Mouse (Mus musculus): Measurements from ENCODE around the gene Epn2. TPM values are rescaled to one million over a fixed set of nuclear protein-coding genes. Genes with fewer than 3 reads are reported as not detected.

Epn2 gene
- total and polyA plus RNA-seq, 3 experiments, result 8.6 to 12.5 TPM; not detected in 1

GRCm38 (mm10) chr11:61494129-61494997, 85.1 kb downstream of the Epn2 start, which contains the start of gene Mapk7:
Mapk7 (minus strand) TSS chr11:61494406.
- peak within 1 kb of the TSS; percentile 64 for H3K27ac ChIP-seq (ENCODE audit: control insufficient read depth, low read depth, low read length)
- H3K27me3 ChIP-seq (ENCODE audit: control insufficient read depth in 1 of 2, insufficient read depth in 2 of 2, low read length in 2 of 2), result no peaks in the 10 kb centered on the region
- H3K36me3 ChIP-seq (ENCODE audit: control insufficient read depth in 1 of 2, insufficient read depth in 2 of 2, low read length in 2 of 2), result peaks cover 0 to 34% of the 10 kb centered on the region in 2 experiments; a peak in 3 of 4 replicates
- H3K4me3 ChIP-seq (ENCODE audit: control insufficient read depth in 1 of 2, insufficient read depth in 1 of 2, low read depth in 2 of 2, low read length in 2 of 2), result peak within 1 kb of the TSS; percentile 67 to 94
- DNase-seq (ENCODE audit: low read depth, low spot score), result peak; percentile 99
- H3K9ac ChIP-seq (ENCODE audit: control insufficient read depth, low read depth, low read length, poor library complexity, severe bottlenecking), result peak within 1 kb of the TSS; percentile 79
- H3K9me3 ChIP-seq (replicated peaks; ENCODE audit: insufficient read depth, low read length), result no peaks in the 10 kb centered on the region
- peaks cover 7% of the 10 kb centered on the region; the same call in 1 of the 2 replicates for H3K79me2 ChIP-seq (ENCODE audit: control insufficient read depth, insufficient read depth, low read length, poor library complexity)
- peaks cover 5 to 36% of the 10 kb centered on the region in 2 experiments for H3K4me1 ChIP-seq (ENCODE audit: control insufficient read depth in 1 of 2, insufficient read depth in 2 of 2, low read length in 2 of 2)
- TF ChIP-seq MXI1 (IDR thresholded peaks at IDR 0.05; ENCODE audit: low read depth, low read length) (peak; percentile 79), EP300 (IDR thresholded peaks at IDR 0.05; ENCODE audit: low read depth in 1 of 2, low read length in 2 of 2) (0 out of 4 replicates have a peak, but pooled peaks of 1 of the 2 experiments have one; percentile 4), MAX (IDR thresholded peaks at IDR 0.05; ENCODE audit: low read length) (peak; percentile 78; the same call in 1 of the 2 replicates), ZMIZ1 (IDR thresholded peaks at IDR 0.05; ENCODE audit: low read depth, low read length) (no peak), KAT2A (conservative IDR thresholded peaks at IDR 0.05; ENCODE audit: low read depth, low read length) (no peak), CHD2 (IDR thresholded peaks at IDR 0.05; ENCODE audit: low read length) (peak; percentile 38; the same call in 1 of the 2 replicates), TCF12 (IDR thresholded peaks at IDR 0.05; ENCODE audit: low read depth, low read length) (0 out of 2 replicates have a peak, but pooled peaks have one; percentile 27), USF1 (IDR thresholded peaks at IDR 0.05; ENCODE audit: low read depth, low read length) (peak; percentile 59), GATA1 (IDR thresholded peaks at IDR 0.05; ENCODE audit: low read depth, low read length) (peak; percentile 32; the same call in 1 of the 2 replicates), ZNF384 (IDR thresholded peaks at IDR 0.05; ENCODE audit: low read depth, low read length) (no peak), MAZ (IDR thresholded peaks at IDR 0.05; ENCODE audit: low read depth, low read length) (peak; percentile 95), SIN3A (IDR thresholded peaks at IDR 0.05; ENCODE audit: low read length) (peak; percentile 53), NELFE (IDR thresholded peaks at IDR 0.05; ENCODE audit: low read depth, low read length) (peak; percentile 45), NRF1 (IDR thresholded peaks at IDR 0.05; ENCODE audit: insufficient read depth, low read depth, low read length, poor library complexity, severe bottlenecking) (peak; percentile 93), ETS1 (IDR thresholded peaks at IDR 0.05; ENCODE audit: low read depth, low read length) (peak; percentile 53; the same call in 1 of the 2 replicates), MEF2A (IDR thresholded peaks at IDR 0.05; ENCODE audit: extremely low read depth, insufficient replicate concordance, low read depth, low read length, poor library complexity, severe bottlenecking) (no peak), HCFC1 (IDR thresholded peaks at IDR 0.05; ENCODE audit: low read depth, low read length) (peak; percentile 70), POLR2A (IDR thresholded peaks at IDR 0.05; ENCODE audit: control insufficient read depth in 1 of 2, insufficient read depth in 1 of 2, low read depth in 1 of 2, low read length in 2 of 2, poor library complexity in 1 of 2) (peak in 1 of 2 experiments; percentile 73; a peak in 2 of 4 replicates), USF2 (IDR thresholded peaks at IDR 0.05; ENCODE audit: borderline replicate concordance in 1 of 2, insufficient read depth in 1 of 2, low read depth in 1 of 2, low read length in 2 of 2) (no peak), BHLHE40 (IDR thresholded peaks at IDR 0.05; ENCODE audit: borderline replicate concordance, low read depth, low read length) (0 out of 2 replicates have a peak, but pooled peaks have one; percentile 18), TAL1 (IDR thresholded peaks at IDR 0.05; ENCODE audit: low read length) (no peak), MAFK (IDR thresholded peaks at IDR 0.05; ENCODE audit: borderline replicate concordance, low read depth, low read length) (no peak), E2F4 (IDR thresholded peaks at IDR 0.05; ENCODE audit: borderline replicate concordance, low read depth, low read length) (peak; percentile 85; the same call in 1 of the 2 replicates), CTCF (IDR thresholded peaks at IDR 0.05 in 2 of 3, conservative IDR thresholded peaks at IDR 0.05 in 1 of 3; ENCODE audit: control insufficient read depth in 1 of 3, insufficient read depth in 1 of 3, low read depth in 2 of 3, low read length in 3 of 3, poor library complexity in 1 of 3, severe bottlenecking in 1 of 3) (no peak)
